Mouse (Mus musculus) testis, adult 2 months (tissue): ENCODE results near the gene Rbm38.
A peak's percentile ranks its signal among the peaks of the same experiment; 100 is the strongest.

Source experiments
- CTCF ChIP-seq: fragments of 200-500 bp; IDR thresholded peaks from 2 replicates; pipeline ENCODE4 v1.5.1; 2012; ENCODE audit warnings: low read depth, mild to moderate bottlenecking, inconsistent platforms, low read length, moderate library complexity; ENCODE audit not compliant: control insufficient read depth, insufficient read depth, insufficient replicate concordance
- POLR2A ChIP-seq: fragments of 200-500 bp; IDR thresholded peaks from 2 replicates; pipeline ENCODE4 v1.6.1; 2012; ENCODE audit warnings: low read depth, mild to moderate bottlenecking, inconsistent platforms, low read length, moderate library complexity; ENCODE audit not compliant: control insufficient read depth

DNA sequence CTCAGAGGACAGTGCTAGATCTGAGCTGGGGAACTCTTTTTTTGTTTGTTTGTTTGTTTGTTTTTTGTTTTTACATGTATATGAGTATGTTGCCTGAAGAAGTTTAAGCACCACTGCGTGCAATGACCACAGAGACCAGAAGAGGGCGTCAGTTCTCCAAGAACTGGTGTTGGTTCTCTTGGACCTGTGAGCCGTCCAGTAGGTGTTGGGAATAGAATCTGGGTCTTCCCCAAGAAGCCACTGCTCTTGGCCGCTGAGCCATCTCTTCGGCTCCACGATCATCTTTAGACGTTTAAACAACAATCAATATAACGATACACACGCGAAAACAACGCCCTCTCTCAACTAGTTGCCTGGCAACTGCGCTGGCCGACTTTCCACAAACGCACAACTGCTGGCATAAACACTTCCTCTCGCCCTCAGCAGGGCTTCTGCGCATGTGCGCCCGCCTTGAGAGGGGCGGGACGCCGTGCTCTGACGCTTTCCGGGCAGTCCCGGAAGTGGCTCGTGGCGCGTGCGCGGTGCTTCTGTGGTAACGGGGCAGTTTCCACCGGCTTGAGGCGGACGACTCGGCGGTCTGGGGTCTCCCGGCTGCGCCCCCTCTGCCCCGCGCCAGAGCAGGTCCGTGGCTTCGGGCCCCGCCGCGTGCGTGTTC is 20.5 kb upstream of the Rbm38 start, which contains the start of gene Rae1:
- peak; percentile 65 for TF ChIP-seq CTCF
- peak; percentile 91 for TF ChIP-seq POLR2A
